Mouse (Mus musculus) ES-Bruce4 (cell line): Measurements from ENCODE around the gene Efna4. TPM values are rescaled to one million over a fixed set of nuclear protein-coding genes. Genes with fewer than 3 reads are reported as not detected.

ENCODE experiments used
- H3K27ac ChIP-seq: 2 replicates; pipeline ENCODE4 v1.5.1; 2012; ENCODE audit warnings: low read length, inconsistent platforms; ENCODE audit not compliant: insufficient read depth
- H3K27me3 ChIP-seq: 2 replicates; pipeline ENCODE4 v1.6.1; 2012; ENCODE audit warnings: mild to moderate bottlenecking, low read length, inconsistent platforms; ENCODE audit not compliant: control insufficient read depth, poor library complexity, insufficient read depth, severe bottlenecking
- H3K36me3 ChIP-seq: 2 replicates; pipeline ENCODE4 v1.6.1; 2012; ENCODE audit warnings: inconsistent platforms, mild to moderate bottlenecking, low read length, moderate library complexity; ENCODE audit not compliant: control insufficient read depth, poor library complexity, insufficient read depth, severe bottlenecking
- H3K4me1 ChIP-seq: one replicate; pipeline ENCODE4 v1.8.1; 2011; ENCODE audit warnings: low read length; ENCODE audit not compliant: control insufficient read depth, insufficient read depth
- H3K4me3 ChIP-seq: 2 replicates; pipeline ENCODE4 v1.5.1; 2011; ENCODE audit warnings: low read depth, mild to moderate bottlenecking, low read length
- H3K9ac ChIP-seq: 2 replicates; pipeline ENCODE4 v1.6.1; 2012; ENCODE audit warnings: low read depth, mild to moderate bottlenecking, inconsistent platforms; ENCODE audit not compliant: poor library complexity, severe bottlenecking
- H3K9me3 ChIP-seq: replicated peaks from 2 replicates; pipeline ENCODE4 v1.6.1; 2012; ENCODE audit warnings: mild to moderate bottlenecking, low read length, inconsistent platforms; ENCODE audit not compliant: control insufficient read depth, poor library complexity, insufficient read depth, severe bottlenecking
- CTCF ChIP-seq: IDR thresholded peaks from one replicate; pipeline ENCODE4 v1.8.1; 2011; ENCODE audit warnings: low read depth, low read length
- EP300 ChIP-seq: IDR thresholded peaks from 2 replicates; pipeline ENCODE4 v1.6.1; 2011; ENCODE audit warnings: low read depth, low read length; ENCODE audit not compliant: insufficient read depth
- POLR2A ChIP-seq: IDR thresholded peaks from one replicate; pipeline ENCODE4 v1.8.1; 2011; ENCODE audit warnings: low read length; ENCODE audit not compliant: insufficient read depth
- polyA plus RNA-seq: library from polyadenylated mRNA; stranded (reverse); fragments of >200 nt; gene quantifications from 2 replicates; pipeline ENCODE4 v1.2.4, GENCODE M21; 2011; ENCODE audit warnings: low read depth; ENCODE audit not compliant: missing spikeins, insufficient read depth, insufficient read length

Gene Efna4
- polyA plus RNA-seq, 1 experiment, result 14.6 TPM

- Histone ChIP-seq H3K9ac (peak overlapping the region; percentile 69), H3K27me3 (no peaks in the 10 kb centered on the region), H3K36me3 (0 out of 2 replicates have a peak, but pooled peaks cover 6% of the 10 kb centered on the region), H3K4me1 (peaks cover 5% of the 10 kb centered on the region), H3K9me3 (no peaks in the 10 kb centered on the region), H3K4me3 (peak overlapping the region; percentile 71), H3K27ac (peak overlapping the region; percentile 13; the same call in 1 of the 2 replicates)
- TF ChIP-seq EP300 (no peak), POLR2A (no peak), CTCF (no peak)
Observed at GRCm38 (mm10) chr3:89337062-89337720, 637 bp downstream of the Efna4 start.

- H3K4me1 ChIP-seq, result peaks cover 5% of the 10 kb centered on the region
- peak overlapping the region; percentile 13; the same call in 1 of the 2 replicates for H3K27ac ChIP-seq
- 0 out of 2 replicates have a peak, but pooled peaks cover 6% of the 10 kb centered on the region for H3K36me3 ChIP-seq
- peak overlapping the region; percentile 71; the same call in 1 of the 2 replicates for H3K4me3 ChIP-seq
- no peaks in the 10 kb centered on the region for H3K9me3 ChIP-seq
- no peaks in the 10 kb centered on the region for H3K27me3 ChIP-seq
- H3K9ac ChIP-seq, result 0 out of 2 replicates have a peak overlapping the region, but pooled peaks have one; percentile 69
- TF ChIP-seq EP300 (no peak), CTCF (no peak), POLR2A (no peak)
Observed at GRCm38 (mm10) chr3:89336529-89336928, 1.3 kb downstream of the Efna4 start.

GRCm38 (mm10) chr3:89333053-89333452, 4.8 kb downstream of the Efna4 start:
- Histone ChIP-seq H3K9me3 (no peaks in the 10 kb centered on the region), H3K4me1 (peaks cover 7% of the 10 kb centered on the region), H3K27me3 (no peaks in the 10 kb centered on the region), H3K9ac (no peak overlapping the region), H3K4me3 (no peak overlapping the region), H3K36me3 (0 out of 2 replicates have a peak, but pooled peaks cover 6% of the 10 kb centered on the region), H3K27ac (no peak overlapping the region)
- TF ChIP-seq POLR2A, result no peak
- no peak for TF ChIP-seq EP300
- TF ChIP-seq CTCF, result no peak

- Histone ChIP-seq H3K9ac (no peak overlapping the region), H3K27me3 (no peaks in the 10 kb centered on the region), H3K27ac (no peak overlapping the region), H3K4me1 (peaks cover 11% of the 10 kb centered on the region), H3K36me3 (0 out of 2 replicates have a peak, but pooled peaks cover 6% of the 10 kb centered on the region), H3K9me3 (no peaks in the 10 kb centered on the region), H3K4me3 (no peak overlapping the region)
- TF ChIP-seq EP300 (no peak), POLR2A (no peak), CTCF (no peak)
Observed at GRCm38 (mm10) chr3:89332476-89332875, 5.4 kb downstream of the Efna4 start.

GRCm38 (mm10) chr3:89332013-89332412, 5.8 kb downstream of the Efna4 start:
- Histone ChIP-seq H3K27ac (no peak overlapping the region), H3K4me1 (peaks cover 12% of the 10 kb centered on the region), H3K27me3 (no peaks in the 10 kb centered on the region)

GRCm38 (mm10) chr3:89331561-89331960, 6.3 kb downstream of the Efna4 start:
- Histone ChIP-seq H3K4me3 (peak overlapping the region; percentile 19; the same call in 1 of the 2 replicates), H3K4me1 (peaks cover 14% of the 10 kb centered on the region), H3K9ac (peak overlapping the region; percentile 25; the same call in 1 of the 2 replicates), H3K27ac (peak overlapping the region; percentile 8; the same call in 1 of the 2 replicates), H3K36me3 (0 out of 2 replicates have a peak, but pooled peaks cover 6% of the 10 kb centered on the region), H3K27me3 (no peaks in the 10 kb centered on the region), H3K9me3 (no peaks in the 10 kb centered on the region)
- TF ChIP-seq POLR2A (no peak), EP300 (no peak), CTCF (no peak)

More at GRCm38 (mm10) chr3:89332013-89332412, 5.8 kb downstream of the Efna4 start:
- Histone ChIP-seq H3K4me3 (no peak overlapping the region), H3K9ac (no peak overlapping the region), H3K9me3 (no peaks in the 10 kb centered on the region), H3K36me3 (0 out of 2 replicates have a peak, but pooled peaks cover 6% of the 10 kb centered on the region)
- no peak for TF ChIP-seq CTCF
